Mouse (Mus musculus) ES-E14 (cell line): Measurements from ENCODE around the gene Rp9. TPM values are rescaled to one million over a fixed set of nuclear protein-coding genes. Genes with fewer than 3 reads are reported as not detected.

ENCODE experiments used
- DNase-seq: peaks from one replicate; pipeline ENCODE4 v3.0.0-alpha.2; 2013; ENCODE audit warnings: low read depth, low spot score
- H3K27ac ChIP-seq: 2 replicates; pipeline ENCODE4 v1.5.1; 2012; ENCODE audit warnings: low read depth, mild to moderate bottlenecking, low read length, moderate library complexity, mixed read lengths; ENCODE audit not compliant: poor library complexity, insufficient read depth, severe bottlenecking
- H3K36me3 ChIP-seq: 2 replicates; pipeline ENCODE4 v1.6.1; 2012; ENCODE audit warnings: mild to moderate bottlenecking, low read length, moderate library complexity, mixed read lengths; ENCODE audit not compliant: control insufficient read depth, poor library complexity, insufficient read depth, severe bottlenecking
- H3K4me1 ChIP-seq, 2 experiments: fragments of 150-350 bp in 1 of 2; sonication (generic) in 1 of 2; 2 replicates each; pipeline ENCODE4 v1.6.1; 2012; ENCODE audit warnings: low read length in 2 of 2, mild to moderate bottlenecking in 1 of 2, mixed read lengths in 1 of 2; ENCODE audit not compliant: control insufficient read depth in 2 of 2, insufficient read depth in 2 of 2, poor library complexity in 1 of 2
- H3K4me3 ChIP-seq, 2 experiments: fragments of 150-350 bp in 1 of 2; sonication (generic) in 1 of 2; 2 replicates each; pipeline ENCODE4 v1.5.1; 2012; ENCODE audit warnings: low read length in 2 of 2, low read depth in 1 of 2, mild to moderate bottlenecking in 1 of 2, mixed read lengths in 1 of 2; ENCODE audit not compliant: insufficient read depth in 1 of 2, poor library complexity in 1 of 2, severe bottlenecking in 1 of 2
- H3K9ac ChIP-seq: 2 replicates; pipeline ENCODE4 v1.6.1; 2012; ENCODE audit warnings: low read depth, mild to moderate bottlenecking, low read length, mixed read lengths; ENCODE audit not compliant: poor library complexity, insufficient read depth, severe bottlenecking
- H3K9me3 ChIP-seq: fragments of 150-350 bp; sonication (generic); 2 replicates; pipeline ENCODE4 v1.6.1; 2012; ENCODE audit warnings: low read depth, mild to moderate bottlenecking, low read length; ENCODE audit not compliant: control insufficient read depth, insufficient read depth
- CHD2 ChIP-seq: IDR thresholded peaks from 2 replicates; pipeline ENCODE4 v1.6.1; 2014; ENCODE audit warnings: mild to moderate bottlenecking, low read depth, low read length, inconsistent platforms
- HCFC1 ChIP-seq: IDR thresholded peaks from 2 replicates; pipeline ENCODE4 v1.6.1; 2012; ENCODE audit warnings: low read length, inconsistent platforms, borderline replicate concordance; ENCODE audit not compliant: insufficient read depth
- MAFK ChIP-seq: IDR thresholded peaks from 2 replicates; pipeline ENCODE4 v1.6.1; 2014; ENCODE audit warnings: mild to moderate bottlenecking, low read depth, low read length, inconsistent platforms; ENCODE audit not compliant: insufficient read depth
- ZC3H11A ChIP-seq: IDR thresholded peaks from 2 replicates; pipeline ENCODE4 v1.6.1; 2012; ENCODE audit warnings: low read depth, mild to moderate bottlenecking, inconsistent platforms, low read length, borderline replicate concordance
- ZNF384 ChIP-seq: IDR thresholded peaks from 2 replicates; pipeline ENCODE4 v1.6.1; 2012; ENCODE audit warnings: low read depth, low read length, inconsistent platforms
- in situ Hi-C, 2 experiments: fragments of 600-800 bp; cut with MboI; formaldehyde crosslinking; loops; one replicate each; pipeline ENCODE4 v1.15.1; 2025; ENCODE audit warnings: low sequenced_read_pairs in 2 of 2, inconsistent platforms in 1 of 2; ENCODE audit not compliant: unreplicated experiment in 2 of 2
- total RNA-seq: library from RNA; depleted of rRNA; stranded (reverse); fragments of 300-350 nt; gene quantifications from 2 replicates; pipeline ENCODE4 v1.2.3, GENCODE M21; 2012

Rp9 gene
- total RNA-seq, 1 experiment = 32.8 TPM

- in situ Hi-C loops = no loop called here
- Histone ChIP-seq H3K4me3 (no peak overlapping the region), H3K4me1 (peaks cover 0 to 2% of the 10 kb centered on the region in 2 experiments; a peak in 1 of 4 replicates), H3K27ac (no peak overlapping the region), H3K9me3 (no peaks in the 10 kb centered on the region), H3K36me3 (no peaks in the 10 kb centered on the region), H3K9ac (no peak overlapping the region)
- no peak for TF ChIP-seq ZC3H11A
- TF ChIP-seq CHD2 = no peak
- TF ChIP-seq MAFK = no peak
- no peak for TF ChIP-seq HCFC1
- no peak for TF ChIP-seq ZNF384
- DNase-seq = no peak
These were observed 46.0 kb downstream of the Rp9 start for GRCm38 (mm10) chr9:22423507-22423906.

- Histone ChIP-seq H3K4me1 (peaks cover 0 to 2% of the 10 kb centered on the region in 2 experiments; a peak in 1 of 4 replicates), H3K9me3 (no peaks in the 10 kb centered on the region), H3K27ac (no peak overlapping the region), H3K9ac (no peak overlapping the region), H3K4me3 (no peak overlapping the region), H3K36me3 (no peaks in the 10 kb centered on the region)
- TF ChIP-seq MAFK (no peak), ZC3H11A (no peak), HCFC1 (no peak), ZNF384 (no peak), CHD2 (no peak)
- in situ Hi-C loops = no loop called here
- DNase-seq = no peak
These were observed 47.0 kb downstream of the Rp9 start for GRCm38 (mm10) chr9:22422559-22422958.

- no peak for DNase-seq
- no peak overlapping the region for H3K27ac ChIP-seq
- in situ Hi-C loops = no loop called here
- H3K4me3 ChIP-seq = no peak overlapping the region
- H3K4me1 ChIP-seq = peaks cover 0 to 2% of the 10 kb centered on the region in 2 experiments; a peak in 2 of 4 replicates
- H3K9me3 ChIP-seq = no peaks in the 10 kb centered on the region
- TF ChIP-seq CHD2 = no peak
- no peaks in the 10 kb centered on the region for H3K36me3 ChIP-seq
- H3K9ac ChIP-seq = no peak overlapping the region
These were observed 49.1 kb downstream of the Rp9 start for GRCm38 (mm10) chr9:22420491-22420890.

- H3K4me1 ChIP-seq = peaks cover 0 to 2% of the 10 kb centered on the region in 2 experiments; a peak in 2 of 4 replicates
- no peaks in the 10 kb centered on the region for H3K9me3 ChIP-seq
- TF ChIP-seq MAFK (no peak), ZC3H11A (no peak), CHD2 (no peak), HCFC1 (no peak), ZNF384 (no peak)
- no peaks in the 10 kb centered on the region for H3K36me3 ChIP-seq
- no peak overlapping the region for H3K4me3 ChIP-seq
- no peak overlapping the region for H3K9ac ChIP-seq
- H3K27ac ChIP-seq = no peak overlapping the region
- no peak for DNase-seq
- in situ Hi-C loops = no loop called here
These were observed 49.7 kb downstream of the Rp9 start for GRCm38 (mm10) chr9:22419877-22420276.

- DNase-seq = no peak
- no peak overlapping the region; the same call in 1 of the 2 replicates for H3K9ac ChIP-seq
- no peaks in the 10 kb centered on the region for H3K36me3 ChIP-seq
- in situ Hi-C loops = no loop called here
- H3K9me3 ChIP-seq = no peaks in the 10 kb centered on the region
- no peak for TF ChIP-seq ZC3H11A
- H3K27ac ChIP-seq = no peak overlapping the region
- H3K4me1 ChIP-seq = peaks cover 0 to 2% of the 10 kb centered on the region in 2 experiments; a peak in 2 of 4 replicates
- no peak overlapping the region for H3K4me3 ChIP-seq
These were observed 52.0 kb downstream of the Rp9 start for GRCm38 (mm10) chr9:22417547-22417946.
